Mouse (Mus musculus): ENCODE results near the gene Plekhj1. TPM values are rescaled to one million over a fixed set of nuclear protein-coding genes. Genes with fewer than 3 reads are reported as not detected.
A peak's percentile ranks its signal among the peaks of the same experiment; 100 is the strongest.
"Not testable (repeated sequence)": the region's sequence is repeated elsewhere in the genome, so short reads cannot be mapped to it uniquely, and the experiment has no call there.

Gene Plekhj1
- total and polyA plus RNA-seq, 2 experiments from 2014 or later = 88.1 to 94.1 TPM

DNA sequence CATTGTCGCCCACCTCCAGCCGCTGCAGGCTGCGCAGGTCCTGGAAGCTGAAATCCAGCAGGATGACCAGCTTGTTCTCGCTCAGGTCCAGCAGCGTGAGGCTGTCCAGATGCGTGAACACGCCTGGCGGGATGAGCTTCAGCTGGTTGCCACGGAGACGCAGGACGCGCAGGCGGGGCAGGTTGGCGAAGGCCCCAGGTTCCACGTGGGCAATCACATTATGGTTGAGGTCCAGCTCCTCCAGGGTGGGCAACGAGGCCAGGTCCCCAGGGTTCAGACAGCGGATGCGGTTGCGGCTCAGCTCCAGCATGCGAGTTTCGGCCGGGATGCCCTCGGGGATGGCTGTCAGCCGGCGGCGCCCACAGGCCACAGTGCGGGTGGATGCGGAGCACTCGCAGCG is 37.2 kb upstream of the Plekhj1 start:
- H3K27me3 ChIP-seq (ENCODE audit: insufficient read depth, low read length) = no peaks in the 10 kb centered on the region
- no peak overlapping the region for H3K4me2 ChIP-seq (ENCODE audit: low read depth, low read length, poor library complexity, severe bottlenecking)
- no peak for DNase-seq (ENCODE audit: low spot score)
- 54% methylated on average over 30 of the region's 30 CpGs for WGBS
- H3K27ac ChIP-seq (ENCODE audit: low read depth, low read length) = no peak overlapping the region
- no peaks in the 10 kb centered on the region for H3K4me1 ChIP-seq (ENCODE audit: insufficient read depth, low read length)
- H3K9me3 ChIP-seq (ENCODE audit: low read length) = no peaks in the 10 kb centered on the region
- peaks cover 12% of the 10 kb centered on the region for H3K36me3 ChIP-seq (ENCODE audit: insufficient read depth, low read length)
- no peak for ATAC-seq (ENCODE audit: low FRiP score)
- H3K9ac ChIP-seq (replicated peaks; ENCODE audit: low read length, poor library complexity, severe bottlenecking) = no peak overlapping the region
- H3K4me3 ChIP-seq (ENCODE audit: low read depth, low read length) = no peak overlapping the region
- TF ChIP-seq CTCF (IDR thresholded peaks at IDR 0.05) = no peak

GRCm38 (mm10) chr10:80832818-80833217 is 34.4 kb upstream of the Plekhj1 start:
- Histone ChIP-seq H3K4me1 (ENCODE audit: insufficient read depth, low read length) (peaks cover 2% of the 10 kb centered on the region; the same call in 1 of the 2 replicates), H3K4me3 (ENCODE audit: low read depth, low read length) (no peak overlapping the region), H3K9me3 (ENCODE audit: low read length) (no peaks in the 10 kb centered on the region), H3K27ac (ENCODE audit: low read depth, low read length) (no peak overlapping the region), H3K9ac (replicated peaks; ENCODE audit: low read length, poor library complexity, severe bottlenecking) (no peak overlapping the region), H3K36me3 (ENCODE audit: insufficient read depth, low read length) (peaks cover 25% of the 10 kb centered on the region), H3K4me2 (ENCODE audit: low read depth, low read length, poor library complexity, severe bottlenecking) (no peak overlapping the region), H3K27me3 (ENCODE audit: insufficient read depth, low read length) (no peaks in the 10 kb centered on the region)
- no peak for DNase-seq (ENCODE audit: low spot score)
- ATAC-seq (ENCODE audit: low FRiP score) = no peak
- WGBS = 34% methylated on average over 7 of the region's 7 CpGs
- no peak for TF ChIP-seq CTCF (IDR thresholded peaks at IDR 0.05)

GRCm38 (mm10) chr10:80831136-80831535 is 32.7 kb upstream of the Plekhj1 start:
- Histone ChIP-seq H3K9me3 (ENCODE audit: low read length) (no peaks in the 10 kb centered on the region), H3K27me3 (ENCODE audit: insufficient read depth, low read length) (no peaks in the 10 kb centered on the region), H3K9ac (replicated peaks; ENCODE audit: low read length, poor library complexity, severe bottlenecking) (no peak overlapping the region), H3K4me3 (ENCODE audit: low read depth, low read length) (no peak overlapping the region), H3K27ac (ENCODE audit: low read depth, low read length) (no peak overlapping the region), H3K4me2 (ENCODE audit: low read depth, low read length, poor library complexity, severe bottlenecking) (no peak overlapping the region), H3K36me3 (ENCODE audit: insufficient read depth, low read length) (peaks cover 25% of the 10 kb centered on the region), H3K4me1 (ENCODE audit: insufficient read depth, low read length) (peaks cover 6% of the 10 kb centered on the region; the same call in 1 of the 2 replicates)
- peak; percentile 36 for DNase-seq (ENCODE audit: low spot score)
- ATAC-seq (ENCODE audit: low FRiP score) = no peak
- WGBS = 6% methylated on average over 9 of the region's 9 CpGs
- TF ChIP-seq CTCF (IDR thresholded peaks at IDR 0.05) = no peak

DNA sequence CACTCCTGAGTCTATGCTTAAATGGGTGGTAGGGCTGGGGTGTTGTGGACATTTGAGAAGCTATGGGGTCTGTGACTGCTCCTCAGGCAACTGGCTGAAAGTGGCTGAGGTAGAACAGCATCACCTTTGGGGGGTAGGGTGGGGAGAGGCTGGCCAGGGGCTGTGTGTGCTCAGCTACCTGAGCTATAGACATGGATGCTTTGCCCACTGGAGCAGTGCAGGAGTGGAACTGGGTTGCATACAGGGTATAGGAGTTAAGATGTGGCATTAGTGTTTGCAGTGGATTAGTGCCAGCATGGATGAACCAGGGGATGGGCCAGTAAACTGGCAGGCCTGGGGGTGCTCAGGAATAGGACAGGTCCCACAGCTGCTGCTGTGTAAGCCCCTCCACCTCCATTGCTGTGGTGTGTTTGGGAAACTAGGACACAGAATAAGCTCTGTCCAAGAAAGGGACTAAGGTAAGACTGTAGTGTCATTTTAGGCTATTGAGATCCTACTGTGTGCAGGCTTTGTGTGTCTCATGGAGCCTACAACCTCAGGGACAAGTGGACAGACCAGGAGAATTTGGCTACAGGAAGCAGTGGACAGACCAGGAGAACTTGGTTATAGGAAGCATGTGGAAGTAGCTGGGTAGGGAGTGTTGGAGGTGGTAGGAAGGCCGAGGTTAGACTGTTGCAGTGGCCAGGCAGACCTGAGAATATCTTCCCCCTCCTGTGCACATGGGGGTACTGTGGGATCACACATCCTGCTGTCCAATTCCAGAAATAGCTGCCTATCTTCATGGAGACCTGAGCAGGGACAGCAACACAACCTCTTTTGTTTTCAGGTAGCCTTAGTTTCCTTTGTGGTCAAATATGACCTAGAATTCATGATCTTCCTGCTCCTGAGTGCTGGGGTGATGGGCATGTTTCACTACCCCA is 31.2 kb upstream of the Plekhj1 start:
- WGBS = 56% methylated on average over 1 of the region's 1 CpGs

DNA sequence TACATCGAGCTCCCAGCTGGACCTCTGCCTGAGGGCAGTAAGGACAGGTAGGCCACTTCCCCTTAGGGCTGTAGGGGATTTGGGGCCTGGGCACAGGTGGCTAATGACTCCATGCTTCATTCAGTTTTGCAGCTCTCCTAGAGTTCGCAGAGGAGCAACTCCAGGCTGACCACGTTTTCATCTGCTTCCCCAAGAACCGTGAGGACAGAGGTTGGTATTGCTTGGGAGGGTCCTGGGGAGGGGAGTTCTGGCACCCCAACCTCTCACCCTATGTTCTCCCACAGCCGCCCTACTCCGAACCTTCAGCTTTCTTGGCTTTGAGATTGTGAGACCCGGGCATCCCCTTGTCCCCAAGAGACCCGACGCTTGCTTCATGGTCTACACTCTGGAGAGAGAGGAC is 30.2 kb upstream of the Plekhj1 start:
- not testable (repeated sequence) for H3K4me1 ChIP-seq (ENCODE audit: insufficient read depth, low read length); H3K9ac ChIP-seq (replicated peaks; ENCODE audit: low read length, poor library complexity, severe bottlenecking); H3K27me3 ChIP-seq (ENCODE audit: insufficient read depth, low read length); DNase-seq (ENCODE audit: low spot score); H3K9me3 ChIP-seq (ENCODE audit: low read length); H3K27ac ChIP-seq (ENCODE audit: low read depth, low read length); ATAC-seq (ENCODE audit: low FRiP score)
- H3K4me2 ChIP-seq (ENCODE audit: low read depth, low read length, poor library complexity, severe bottlenecking) = peak overlapping the region; percentile 98
- peaks cover 17% of the 10 kb centered on the region for H3K36me3 ChIP-seq (ENCODE audit: insufficient read depth, low read length)
- WGBS = 87% methylated on average over 6 of the region's 9 CpGs
- peak overlapping the region; percentile 74; the same call in 1 of the 2 replicates for H3K4me3 ChIP-seq (ENCODE audit: low read depth, low read length)

More for the DNA sequence above, 31.2 kb upstream of the Plekhj1 start:
- Histone ChIP-seq H3K27ac (ENCODE audit: low read depth, low read length) (no peak overlapping the region), H3K4me1 (ENCODE audit: insufficient read depth, low read length) (peaks cover 6% of the 10 kb centered on the region; the same call in 1 of the 2 replicates), H3K27me3 (ENCODE audit: insufficient read depth, low read length) (no peaks in the 10 kb centered on the region), H3K9ac (replicated peaks; ENCODE audit: low read length, poor library complexity, severe bottlenecking) (no peak overlapping the region), H3K4me2 (ENCODE audit: low read depth, low read length, poor library complexity, severe bottlenecking) (no peak overlapping the region), H3K36me3 (ENCODE audit: insufficient read depth, low read length) (peaks cover 19% of the 10 kb centered on the region), H3K9me3 (ENCODE audit: low read length) (no peaks in the 10 kb centered on the region), H3K4me3 (ENCODE audit: low read depth, low read length) (no peak overlapping the region)
- no peak for TF ChIP-seq CTCF (IDR thresholded peaks at IDR 0.05)
- no peak for DNase-seq (ENCODE audit: low spot score)
- no peak for ATAC-seq (ENCODE audit: low FRiP score)

- WGBS = 81% methylated on average over 10 of the region's 10 CpGs
- peak overlapping the region; percentile 74 for H3K4me3 ChIP-seq (ENCODE audit: low read depth, low read length)
- no peaks in the 10 kb centered on the region for H3K27me3 ChIP-seq (ENCODE audit: insufficient read depth, low read length)
- TF ChIP-seq CTCF (IDR thresholded peaks at IDR 0.05) = no peak
- ATAC-seq (ENCODE audit: low FRiP score) (no peak), DNase-seq (ENCODE audit: low spot score) (no peak)
- H3K27ac ChIP-seq (ENCODE audit: low read depth, low read length) = no peak overlapping the region
- peak overlapping the region; percentile 88 for H3K9ac ChIP-seq (replicated peaks; ENCODE audit: low read length, poor library complexity, severe bottlenecking)
- H3K36me3 ChIP-seq (ENCODE audit: insufficient read depth, low read length) = peaks cover 14% of the 10 kb centered on the region
- H3K4me2 ChIP-seq (ENCODE audit: low read depth, low read length, poor library complexity, severe bottlenecking) = peak overlapping the region; percentile 98
- peaks cover 6% of the 10 kb centered on the region; the same call in 1 of the 2 replicates for H3K4me1 ChIP-seq (ENCODE audit: insufficient read depth, low read length)
- H3K9me3 ChIP-seq (ENCODE audit: low read length) = no peaks in the 10 kb centered on the region
Measured at GRCm38 (mm10) chr10:80827870-80828420, 29.5 kb upstream of the Plekhj1 start.

Measured in midbrain, postnatal 0 days (tissue).